Mouse (Mus musculus): ENCODE measurements around the gene Gm11077.
A peak's percentile ranks its signal among the peaks of the same experiment; 100 is the strongest.

Gm11077 gene

GRCm38 (mm10) chr6:140729272-140729671 lies at the start of gene Gm11077:
Gene Gm11077, plus strand, starts transcription at chr6:140729284.
- DNase-seq (ENCODE audit: low spot score in 2 of 2), result no peak

- DNase-seq (ENCODE audit: low spot score in 2 of 2), result no peak
Measured at GRCm38 (mm10) chr6:140680713-140681112, 48.4 kb upstream of the Gm11077 start.

- no peak for DNase-seq (ENCODE audit: low spot score in 2 of 2)
Measured at GRCm38 (mm10) chr6:140682829-140683228, 46.3 kb upstream of the Gm11077 start.

GRCm38 (mm10) chr6:140684403-140684802 lies 44.7 kb upstream of the Gm11077 start:
- no peak for DNase-seq (ENCODE audit: low spot score in 2 of 2)

GRCm38 (mm10) chr6:140689617-140690404 lies 39.3 kb upstream of the Gm11077 start:
- no peak for DNase-seq (ENCODE audit: low spot score in 2 of 2)

- no peak for DNase-seq (ENCODE audit: low spot score in 2 of 2)
Measured at GRCm38 (mm10) chr6:140692160-140692559, 36.9 kb upstream of the Gm11077 start.

- DNase-seq (ENCODE audit: low spot score in 2 of 2), result no peak
Measured at GRCm38 (mm10) chr6:140696192-140696879, 32.7 kb upstream of the Gm11077 start.

- no peak for DNase-seq (ENCODE audit: low spot score in 2 of 2)
Measured at GRCm38 (mm10) chr6:140697994-140698393, 31.1 kb upstream of the Gm11077 start.

GRCm38 (mm10) chr6:140698596-140698995 lies 30.5 kb upstream of the Gm11077 start:
- no peak for DNase-seq (ENCODE audit: low spot score in 2 of 2)

- no peak for DNase-seq (ENCODE audit: low spot score in 2 of 2)
Measured at GRCm38 (mm10) chr6:140701259-140701658, 27.8 kb upstream of the Gm11077 start.

GRCm38 (mm10) chr6:140705132-140705531 lies 24.0 kb upstream of the Gm11077 start:
- DNase-seq (ENCODE audit: low spot score in 2 of 2), result no peak

GRCm38 (mm10) chr6:140706056-140706455 lies 23.0 kb upstream of the Gm11077 start:
- DNase-seq (ENCODE audit: low spot score in 2 of 2), result no peak

- DNase-seq (ENCODE audit: low spot score in 2 of 2), result no peak
Measured at GRCm38 (mm10) chr6:140708059-140708458, 21.0 kb upstream of the Gm11077 start.

GRCm38 (mm10) chr6:140709415-140710107 lies 19.5 kb upstream of the Gm11077 start:
- DNase-seq (ENCODE audit: low spot score in 2 of 2), result no peak

GRCm38 (mm10) chr6:140712754-140713153 lies 16.3 kb upstream of the Gm11077 start:
- peak; percentile 30 to 73 for DNase-seq (ENCODE audit: low spot score in 2 of 2)

GRCm38 (mm10) chr6:140714905-140715365 lies 14.1 kb upstream of the Gm11077 start:
- peak; percentile 47 to 84 for DNase-seq (ENCODE audit: low spot score in 2 of 2)

- DNase-seq (ENCODE audit: low spot score in 2 of 2), result no peak
Measured at GRCm38 (mm10) chr6:140722058-140722457, 7.0 kb upstream of the Gm11077 start.

GRCm38 (mm10) chr6:140730669-140731401 lies 1.8 kb downstream of the Gm11077 start:
- no peak for DNase-seq (ENCODE audit: low spot score in 2 of 2)

GRCm38 (mm10) chr6:140731402-140731730 lies 2.3 kb downstream of the Gm11077 start:
- no peak for DNase-seq (ENCODE audit: low spot score in 2 of 2)

GRCm38 (mm10) chr6:140732971-140733640 lies 4.0 kb downstream of the Gm11077 start:
- DNase-seq (ENCODE audit: low spot score in 2 of 2), result no peak

- DNase-seq (ENCODE audit: low spot score in 2 of 2), result no peak
Measured at GRCm38 (mm10) chr6:140733641-140733986, 4.5 kb downstream of the Gm11077 start.
